8 mouse cellular contexts compared by ENCODE assay signal in genomic region chr1:38987080-38987864, GRCm38 (mm10). TPM values are rescaled to one million over a fixed set of nuclear protein-coding genes. Genes with fewer than 3 reads are reported as not detected.
A peak's percentile ranks its signal among the peaks of the same experiment; 100 is the strongest.
DNase-seq lines count a peak whose midpoint lies in the region; ATAC-seq and TF ChIP-seq lines count a peak whose summit lies in the region.

No protein-coding gene starts in this region.

- peak; percentile 99 for DNase-seq in MN1 (ENCODE audit: low spot score)
- DNase-seq in cerebellum, adult 9-10 months, result peak; percentile 99
- peak; percentile 98 for DNase-seq in hindbrain, embryonic 10.5 days (ENCODE audit: low spot score)
- DNase-seq in layer of hippocampus, adult 9-11 months, result peak; percentile 97
- DNase-seq in lung, postnatal 0 days (ENCODE audit: low spot score), result peak; percentile 99
- DNase-seq in ovary, postnatal 14 days (ENCODE audit: low spot score), result peak; percentile 99
- peak; percentile 98 for DNase-seq in thymus, postnatal 14 days

- H3K27me3 ChIP-seq in hindbrain, embryonic 10.5 days (ENCODE audit: insufficient read depth, poor library complexity, severe bottlenecking), result no peaks in the 10 kb centered on the region
- H3K27me3 ChIP-seq in lung, postnatal 0 days (replicated peaks; ENCODE audit: insufficient read depth, low read length), result no peaks in the 10 kb centered on the region

- peak overlapping the region; percentile 71 for H3K9ac ChIP-seq in lung, postnatal 0 days (replicated peaks; ENCODE audit: low read depth)

- H3K27ac ChIP-seq in hindbrain, embryonic 10.5 days, result peak overlapping the region; percentile 93
- peak overlapping the region; percentile 87 for H3K27ac ChIP-seq in lung, postnatal 0 days (ENCODE audit: low read length)

- 5% methylated on average over 38 of the region's 38 CpGs for WGBS in hindbrain, embryonic 10.5 days
- WGBS in lung, postnatal 0 days, result 3% methylated on average over 38 of the region's 38 CpGs

- peak overlapping the region; percentile 61 for H3K4me2 ChIP-seq in lung, postnatal 0 days (replicated peaks; ENCODE audit: low read depth, low read length)

- TF ChIP-seq EP300 in lung, postnatal 0 days (IDR thresholded peaks at IDR 0.05), result peak; percentile 36; the same call in 1 of the 2 replicates

- H3K4me3 ChIP-seq in hindbrain, embryonic 10.5 days, result peak overlapping the region; percentile 89
- H3K4me3 ChIP-seq in lung, postnatal 0 days (ENCODE audit: low read depth, low read length), result peak overlapping the region; percentile 83

- H3K36me3 ChIP-seq in hindbrain, embryonic 10.5 days, result peaks cover 14% of the 10 kb centered on the region
- H3K36me3 ChIP-seq in lung, postnatal 0 days (ENCODE audit: insufficient read depth, low read length), result no peaks in the 10 kb centered on the region

- peak; percentile 98 for ATAC-seq in frontal cortex, adult (ENCODE audit: low TSS enrichment)
- ATAC-seq in lung, postnatal 0 days, result peak; percentile 99

- no peak for TF ChIP-seq CTCF in lung, postnatal 0 days (IDR thresholded peaks at IDR 0.05)

- peaks cover 16% of the 10 kb centered on the region for H3K4me1 ChIP-seq in hindbrain, embryonic 10.5 days (replicated peaks)
- H3K4me1 ChIP-seq in lung, postnatal 0 days (ENCODE audit: insufficient read depth, low read depth, low read length), result peaks cover 3% of the 10 kb centered on the region; the same call in 1 of the 2 replicates

- H3K9me3 ChIP-seq in hindbrain, embryonic 10.5 days, result no peaks in the 10 kb centered on the region
- H3K9me3 ChIP-seq in lung, postnatal 0 days (ENCODE audit: low read length), result no peaks in the 10 kb centered on the region

RNA-seq across cellular contexts. Expression of gene Pdcl3, which starts 1.9 kb away (rescaled TPM):
- 140 and 160 TPM in 2 replicates for polyA plus RNA-seq in hindbrain, embryonic 10.5 days (2016; fragmentation: Nextera tagmentation; extraction: Ambion mirVana)
- polyA plus RNA-seq in lung, postnatal 0 days (2015; fragmentation: Nextera tagmentation; extraction: Ambion mirVana), result 139 and 155 TPM in 2 replicates

RNA-seq across cellular contexts. Expression of gene Nms, which starts 48.3 kb away (rescaled TPM):
- polyA plus RNA-seq in hindbrain, embryonic 10.5 days (2016; fragmentation: Nextera tagmentation; extraction: Ambion mirVana), result 0.40 and 0.92 TPM in 2 replicates
- not detected in 2 replicates for polyA plus RNA-seq in lung, postnatal 0 days (2015; fragmentation: Nextera tagmentation; extraction: Ambion mirVana)

Comparison
In these comparisons a context has a peak if more than half of its experiments do, and no peak if none do; other contexts are left out.
1. Peak in every context shown above with its lines: DNase-seq, ATAC-seq, H3K4me3 ChIP-seq and H3K27ac ChIP-seq.